Mouse (Mus musculus) lung, adult 2 months (tissue): ENCODE data around the gene Ext2. TPM values are rescaled to one million over a fixed set of nuclear protein-coding genes. Genes with fewer than 3 reads are reported as not detected.

Experiments used
- DNase-seq: peaks from one replicate; pipeline ENCODE4 v3.0.0; 2022
- H3K4me1 ChIP-seq: fragments of 200-500 bp; 2 replicates; pipeline ENCODE4 v1.6.1; 2011; ENCODE audit warnings: low read length; ENCODE audit not compliant: control insufficient read depth, insufficient read depth
- H3K4me3 ChIP-seq: fragments of 200-500 bp; replicated peaks from 2 replicates; pipeline ENCODE3; 2011; ENCODE audit warnings: low read depth, mild to moderate bottlenecking, control low read depth, low read length; ENCODE audit errors: extremely low read depth
- CTCF ChIP-seq: fragments of 200-500 bp; IDR thresholded peaks from 2 replicates; pipeline ENCODE4 v1.5.1; 2011; ENCODE audit warnings: mild to moderate bottlenecking, low read length, control low read depth; ENCODE audit not compliant: insufficient read depth
- POLR2A ChIP-seq: fragments of 200-500 bp; IDR thresholded peaks from 2 replicates; pipeline ENCODE4 v1.6.1; 2011; ENCODE audit warnings: low read depth, mild to moderate bottlenecking, control low read depth, low read length, borderline replicate concordance; ENCODE audit errors: extremely low read depth
- WGBS: fragments of 180-500 bp; shearing (Covaris S2); methylation state at CpG from one replicate; pipeline ENCODE4 v1.1.7; 2018; 5-methylcytosine and 5-hydroxymethylcytosine counted together
- polyA plus RNA-seq: library from polyadenylated mRNA; depleted of rRNA; stranded (reverse); fragments of >200 nt; gene quantifications from 2 replicates; pipeline ENCODE4 v1.2.3, GENCODE M21; 2012; rRNA removed

Ext2 gene
- 58.3 and 59.5 TPM in 2 replicates for polyA plus RNA-seq

- TF ChIP-seq CTCF (peak; percentile 87), POLR2A (peak; percentile 51; the same call in 1 of the 2 replicates)
- WGBS = 1% methylated on average over 60 of the region's 66 CpGs
- Histone ChIP-seq H3K4me3 (peak within 1 kb of the TSS; percentile 83), H3K4me1 (peaks cover 5% of the 10 kb centered on the region; the same call in 1 of the 2 replicates)
- peak; percentile 93 for DNase-seq
These were observed at the start of gene Ext2 for GRCm38 (mm10) chr2:93822045-93822749. Gene Ext2 (minus strand): TSS chr2:93822568.

GRCm38 (mm10) chr2:93871411-93871925 is 49.1 kb upstream of the Ext2 start:
- Histone ChIP-seq H3K4me3 (no peak overlapping the region), H3K4me1 (no peaks in the 10 kb centered on the region)
- TF ChIP-seq CTCF (no peak), POLR2A (no peak)
- no peak for DNase-seq
- WGBS = 91% methylated on average over 4 of the region's 4 CpGs

DNA sequence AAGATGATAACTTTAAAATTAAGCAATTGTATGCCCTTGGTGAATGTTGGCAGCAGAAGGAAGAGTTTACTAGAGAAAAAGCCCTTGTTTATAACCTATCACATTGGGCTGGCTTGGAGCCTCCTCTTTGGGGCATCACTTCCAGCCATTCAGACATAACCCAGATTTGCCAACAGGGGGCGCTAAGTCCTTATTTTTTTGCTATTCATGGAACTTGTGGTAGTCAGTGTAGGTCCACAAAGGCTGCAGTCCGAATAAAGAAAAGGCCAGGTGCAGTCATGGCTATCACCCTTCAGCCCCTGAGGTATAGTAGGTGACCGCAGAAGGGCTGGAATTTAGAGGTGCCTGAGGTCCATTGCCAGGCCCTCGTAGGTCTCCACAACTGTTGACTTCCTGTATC is 48.5 kb upstream of the Ext2 start:
- TF ChIP-seq CTCF = peak; percentile 47
- no peak for TF ChIP-seq POLR2A
- Histone ChIP-seq H3K4me3 (no peak overlapping the region), H3K4me1 (no peaks in the 10 kb centered on the region)
- WGBS = 37% methylated on average over 4 of the region's 4 CpGs
- peak; percentile 54 for DNase-seq

DNA sequence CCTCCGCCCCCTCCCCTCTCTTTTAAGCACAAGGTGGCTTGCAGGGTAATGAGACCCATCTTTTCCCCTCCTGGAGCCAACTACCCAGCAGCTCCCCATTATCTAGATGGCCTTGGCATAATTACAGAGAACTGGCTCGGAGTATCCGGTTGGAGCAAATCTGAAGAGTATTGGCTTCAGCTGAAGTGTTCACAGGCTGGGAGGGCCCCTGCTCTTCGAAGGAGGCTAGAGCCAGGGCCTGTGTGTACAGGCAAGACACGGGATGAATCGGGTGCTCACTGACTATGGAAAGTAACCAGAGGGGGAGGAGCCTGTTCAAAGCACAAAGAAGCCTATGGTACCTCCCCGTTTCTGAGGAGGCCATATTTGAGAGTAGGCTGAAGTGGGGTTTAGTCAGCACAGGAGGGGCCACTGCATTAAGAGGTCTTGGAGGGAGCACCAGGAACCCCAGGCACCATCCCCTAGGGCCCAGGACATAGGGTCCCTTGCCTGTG is 46.8 kb upstream of the Ext2 start, which contains the start of gene Accsl:
Gene Accsl, minus strand, starts transcription at position 51 of the 494 bp plus-strand sequence.
- WGBS = 58% methylated on average over 7 of the region's 7 CpGs
- no peak for DNase-seq
- no peaks in the 10 kb centered on the region for H3K4me1 ChIP-seq
- no peak within 1 kb of the TSS for H3K4me3 ChIP-seq
- TF ChIP-seq POLR2A (no peak), CTCF (no peak)

DNA sequence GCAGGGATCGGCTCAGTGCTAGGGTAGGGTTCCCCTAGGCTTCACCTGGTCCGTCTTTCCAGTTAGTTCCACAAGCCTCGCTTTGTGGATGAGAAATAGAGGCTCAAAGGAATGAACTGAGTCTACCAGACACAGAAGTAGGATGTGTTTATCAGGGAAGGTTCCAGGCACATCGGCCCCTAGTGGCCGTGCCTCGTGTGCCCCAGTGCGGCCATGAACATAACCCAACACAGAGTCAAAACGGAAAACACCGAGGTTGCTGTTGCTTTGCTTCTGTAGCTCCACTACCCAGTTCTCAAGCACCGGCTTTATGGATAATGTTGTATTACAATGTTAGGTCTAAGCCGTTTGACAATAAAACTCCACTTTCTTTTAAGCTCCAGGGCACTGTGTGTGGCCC is 46.2 kb upstream of the Ext2 start:
- TF ChIP-seq CTCF (no peak), POLR2A (no peak)
- H3K4me1 ChIP-seq = no peaks in the 10 kb centered on the region
- H3K4me3 ChIP-seq = no peak overlapping the region
- no peak for DNase-seq
- 85% methylated on average over 11 of the region's 11 CpGs for WGBS

GRCm38 (mm10) chr2:93863229-93863628 is 40.9 kb upstream of the Ext2 start:
- H3K4me1 ChIP-seq = no peaks in the 10 kb centered on the region
- no peak overlapping the region for H3K4me3 ChIP-seq
- TF ChIP-seq POLR2A (no peak), CTCF (no peak)
- no peak for DNase-seq
- 70% methylated on average over 4 of the region's 4 CpGs for WGBS

DNA sequence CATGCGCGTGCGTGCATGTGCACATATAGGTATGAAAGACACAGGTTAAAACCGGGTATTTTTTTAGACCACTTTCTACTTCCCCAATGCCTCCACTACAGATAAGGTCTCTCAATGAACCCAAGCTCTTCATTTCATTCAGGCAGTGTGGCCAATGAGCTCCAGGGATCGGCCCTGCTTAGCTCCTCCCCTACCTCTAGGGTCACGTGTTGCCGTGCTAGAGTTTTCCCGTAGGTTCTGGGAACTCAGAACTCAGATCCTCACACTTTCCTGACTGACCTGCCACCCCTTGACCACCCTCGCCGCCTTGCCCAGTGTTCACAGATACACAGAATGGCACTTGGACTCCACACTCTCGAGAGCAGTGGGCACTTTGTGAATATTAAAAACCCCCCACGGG is 36.5 kb upstream of the Ext2 start:
- H3K4me1 ChIP-seq = no peaks in the 10 kb centered on the region
- no peak for DNase-seq
- H3K4me3 ChIP-seq = no peak overlapping the region
- WGBS = 59% methylated on average over 12 of the region's 12 CpGs
- TF ChIP-seq CTCF (no peak), POLR2A (no peak)

DNA sequence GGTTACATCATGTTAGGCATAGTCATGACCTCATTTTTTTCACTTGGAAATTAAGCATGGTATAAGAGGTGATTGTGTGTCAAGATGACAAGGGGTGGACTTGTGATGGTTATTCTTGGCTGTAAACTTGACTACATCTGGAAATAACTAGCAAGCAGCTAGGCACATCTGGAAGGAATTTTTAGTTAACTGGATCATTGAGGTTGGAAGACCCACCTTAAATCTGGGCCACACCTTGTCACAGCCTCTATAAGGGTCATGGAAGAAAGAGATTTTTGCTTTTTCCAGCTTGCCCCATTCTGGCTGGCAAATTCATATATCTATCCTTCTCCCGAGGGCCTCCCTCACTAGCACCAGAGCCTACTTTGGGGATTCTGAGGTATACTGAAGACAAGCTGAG is 28.9 kb upstream of the Ext2 start:
- DNase-seq = no peak
- H3K4me3 ChIP-seq = no peak overlapping the region
- no peak for TF ChIP-seq CTCF
- TF ChIP-seq POLR2A = no peak
- peaks cover 6% of the 10 kb centered on the region for H3K4me1 ChIP-seq
- WGBS = 89% methylated on average over 1 of the region's 1 CpGs

GRCm38 (mm10) chr2:93850317-93850944 is 28.1 kb upstream of the Ext2 start:
- Histone ChIP-seq H3K4me3 (no peak overlapping the region), H3K4me1 (peaks cover 6% of the 10 kb centered on the region)
- DNase-seq = no peak
- 29% methylated on average over 13 of the region's 13 CpGs for WGBS
- TF ChIP-seq CTCF = no peak
- TF ChIP-seq POLR2A = no peak
